Mouse (Mus musculus) neural tube, embryonic 11.5 days (tissue): ENCODE data around the gene Slc6a15. TPM values are rescaled to one million over a fixed set of nuclear protein-coding genes. Genes with fewer than 3 reads are reported as not detected.

Experiments
- ATAC-seq: fragments of 200-750 bp; cut with Nextera tagmentation; 2 replicates; pipeline ENCODE4 v1.8.0; 2017; ENCODE audit warnings: moderate number of reproducible peaks, mild to moderate bottlenecking, moderate TSS enrichment, moderate library complexity; ENCODE audit not compliant: insufficient read depth, low FRiP score, low TSS enrichment
- DNase-seq: peaks from one replicate; pipeline ENCODE4 v3.0.0-alpha.2; 2015; ENCODE audit warnings: low spot score
- H3K27ac ChIP-seq: fragments of 300-500 bp; sonication (generic); 2 replicates; pipeline ENCODE4 v1.5.1; 2014; ENCODE audit warnings: low read depth, mild to moderate bottlenecking, low read length
- H3K27me3 ChIP-seq: fragments of 300-500 bp; sonication (generic); 2 replicates; pipeline ENCODE4 v1.6.1; 2014; ENCODE audit warnings: mild to moderate bottlenecking, low read length, mixed read lengths; ENCODE audit not compliant: control insufficient read depth, insufficient read depth
- H3K36me3 ChIP-seq: fragments of 300-500 bp; sonication (generic); 2 replicates; pipeline ENCODE4 v1.6.1; 2014; ENCODE audit warnings: mild to moderate bottlenecking, low read length, moderate library complexity, mixed read lengths; ENCODE audit not compliant: control insufficient read depth, insufficient read depth
- H3K4me1 ChIP-seq: fragments of 300-500 bp; sonication (generic); 2 replicates; pipeline ENCODE4 v1.6.1; 2014; ENCODE audit warnings: low read length, mixed read lengths; ENCODE audit not compliant: control insufficient read depth, insufficient read depth
- H3K4me2 ChIP-seq: fragments of 300-500 bp; sonication (generic); 2 replicates; pipeline ENCODE4 v1.6.1; 2014; ENCODE audit warnings: low read depth, mild to moderate bottlenecking, moderate library complexity
- H3K4me3 ChIP-seq: fragments of 300-500 bp; sonication (generic); 2 replicates; pipeline ENCODE4 v1.5.1; 2014; ENCODE audit warnings: low read depth, low read length
- H3K9ac ChIP-seq: fragments of 300-500 bp; sonication (generic); 2 replicates; pipeline ENCODE4 v1.6.1; 2014; ENCODE audit warnings: mild to moderate bottlenecking, low read length
- H3K9me3 ChIP-seq: fragments of 300-500 bp; sonication (generic); 2 replicates; pipeline ENCODE4 v1.6.1; 2016; ENCODE audit warnings: low read length; ENCODE audit not compliant: control insufficient read depth
- WGBS: fragments of 180-500 bp; shearing (Covaris S2); extraction: QIAGEN DNeasy Blood & Tissue Kit; methylation state at CpG from one replicate; pipeline ENCODE4 v1.1.7; 2014; 5-methylcytosine and 5-hydroxymethylcytosine counted together
- polyA plus RNA-seq: library from polyadenylated mRNA; unstranded; fragments of >200 nt; fragmentation: Nextera tagmentation; extraction: Ambion mirVana; gene quantifications from 2 replicates; pipeline ENCODE4 v1.2.1, GENCODE M21; 2014

Gene Slc6a15
- polyA plus RNA-seq: 7.3 and 9.5 TPM in 2 replicates

GRCm38 (mm10) chr10:103367371-103368295 lies at the start of gene Slc6a15:
TSS of gene Slc6a15 (plus strand) at chr10:103367783.
- Histone ChIP-seq H3K4me1 (no peaks in the 10 kb centered on the region), H3K27ac (no peak within 1 kb of the TSS), H3K4me3 (peak within 1 kb of the TSS; percentile 57), H3K4me2 (peak within 1 kb of the TSS; percentile 98), H3K9me3 (no peaks in the 10 kb centered on the region), H3K9ac (peak within 1 kb of the TSS; percentile 47), H3K27me3 (no peaks in the 10 kb centered on the region), H3K36me3 (no peaks in the 10 kb centered on the region)
- WGBS: under 1% methylated on average over 43 of the region's 43 CpGs
- peak; percentile 58 for DNase-seq
- ATAC-seq: peak; percentile 69

- no peak overlapping the region for H3K9ac ChIP-seq
- H3K9me3 ChIP-seq: no peaks in the 10 kb centered on the region
- H3K36me3 ChIP-seq: no peaks in the 10 kb centered on the region
- no peak overlapping the region for H3K27ac ChIP-seq
- DNase-seq (no peak), ATAC-seq (no peak)
- H3K4me3 ChIP-seq: no peak overlapping the region
- H3K27me3 ChIP-seq: no peaks in the 10 kb centered on the region
- 87% methylated on average over 3 of the region's 3 CpGs for WGBS
- no peak overlapping the region for H3K4me2 ChIP-seq
- no peaks in the 10 kb centered on the region for H3K4me1 ChIP-seq
These were observed 45.6 kb upstream of the Slc6a15 start for GRCm38 (mm10) chr10:103321941-103322340.

- ATAC-seq: no peak
These were observed 44.2 kb upstream of the Slc6a15 start for GRCm38 (mm10) chr10:103323386-103323785.

GRCm38 (mm10) chr10:103334306-103334705 lies 33.3 kb upstream of the Slc6a15 start:
- Histone ChIP-seq H3K27me3 (no peaks in the 10 kb centered on the region), H3K27ac (no peak overlapping the region), H3K9ac (no peak overlapping the region), H3K36me3 (no peaks in the 10 kb centered on the region), H3K4me1 (no peaks in the 10 kb centered on the region), H3K4me3 (no peak overlapping the region), H3K9me3 (no peaks in the 10 kb centered on the region), H3K4me2 (no peak overlapping the region)
- ATAC-seq (no peak), DNase-seq (no peak)
- WGBS: 94% methylated on average over 1 of the region's 1 CpGs

More at GRCm38 (mm10) chr10:103323386-103323785, 44.2 kb upstream of the Slc6a15 start:
- Histone ChIP-seq H3K4me2 (no peak overlapping the region), H3K27me3 (no peaks in the 10 kb centered on the region), H3K27ac (no peak overlapping the region), H3K4me3 (no peak overlapping the region), H3K9me3 (no peaks in the 10 kb centered on the region), H3K9ac (no peak overlapping the region), H3K36me3 (no peaks in the 10 kb centered on the region), H3K4me1 (no peaks in the 10 kb centered on the region)
- whole genome bisulfite sequencing: 89% methylated on average over 3 of the region's 3 CpGs
- no peak for DNase-seq

GRCm38 (mm10) chr10:103339928-103340327 lies 27.7 kb upstream of the Slc6a15 start:
- Histone ChIP-seq H3K4me3 (no peak overlapping the region), H3K36me3 (no peaks in the 10 kb centered on the region), H3K4me2 (no peak overlapping the region), H3K9ac (no peak overlapping the region), H3K4me1 (no peaks in the 10 kb centered on the region), H3K9me3 (no peaks in the 10 kb centered on the region), H3K27ac (no peak overlapping the region), H3K27me3 (no peaks in the 10 kb centered on the region)
- no peak for ATAC-seq
- DNase-seq: no peak
- WGBS: 85% methylated on average over 5 of the region's 5 CpGs

GRCm38 (mm10) chr10:103346797-103347196 lies 20.8 kb upstream of the Slc6a15 start:
- DNase-seq (no peak), ATAC-seq (no peak)
- 71% methylated on average over 2 of the region's 2 CpGs for WGBS
- no peaks in the 10 kb centered on the region for H3K9me3 ChIP-seq
- no peaks in the 10 kb centered on the region for H3K36me3 ChIP-seq
- no peak overlapping the region for H3K9ac ChIP-seq
- H3K27me3 ChIP-seq: no peaks in the 10 kb centered on the region
- H3K4me2 ChIP-seq: no peak overlapping the region
- no peak overlapping the region for H3K4me3 ChIP-seq
- no peak overlapping the region for H3K27ac ChIP-seq
- H3K4me1 ChIP-seq: no peaks in the 10 kb centered on the region

- Histone ChIP-seq H3K4me1 (no peaks in the 10 kb centered on the region), H3K27me3 (no peaks in the 10 kb centered on the region), H3K4me3 (peak overlapping the region; percentile 57), H3K9me3 (no peaks in the 10 kb centered on the region), H3K27ac (no peak overlapping the region), H3K36me3 (no peaks in the 10 kb centered on the region), H3K4me2 (peak overlapping the region; percentile 98), H3K9ac (peak overlapping the region; percentile 47)
- under 1% methylated on average over 37 of the region's 37 CpGs for WGBS
- peak; percentile 53 for DNase-seq
- ATAC-seq: peak; percentile 36
These were observed 905 bp downstream of the Slc6a15 start for GRCm38 (mm10) chr10:103368296-103369080.

GRCm38 (mm10) chr10:103369081-103369420 lies 1.5 kb downstream of the Slc6a15 start:
- ATAC-seq: peak; percentile 91
- Histone ChIP-seq H3K36me3 (no peaks in the 10 kb centered on the region), H3K4me1 (no peaks in the 10 kb centered on the region), H3K4me2 (peak overlapping the region; percentile 98), H3K9me3 (no peaks in the 10 kb centered on the region), H3K27me3 (no peaks in the 10 kb centered on the region), H3K27ac (no peak overlapping the region), H3K4me3 (peak overlapping the region; percentile 57), H3K9ac (peak overlapping the region; percentile 47)
- under 1% methylated on average over 8 of the region's 8 CpGs for whole genome bisulfite sequencing
- peak; percentile 83 for DNase-seq
